Comparison of ENCODE assay signal across 9 mouse cellular contexts in the genomic region with DNA sequence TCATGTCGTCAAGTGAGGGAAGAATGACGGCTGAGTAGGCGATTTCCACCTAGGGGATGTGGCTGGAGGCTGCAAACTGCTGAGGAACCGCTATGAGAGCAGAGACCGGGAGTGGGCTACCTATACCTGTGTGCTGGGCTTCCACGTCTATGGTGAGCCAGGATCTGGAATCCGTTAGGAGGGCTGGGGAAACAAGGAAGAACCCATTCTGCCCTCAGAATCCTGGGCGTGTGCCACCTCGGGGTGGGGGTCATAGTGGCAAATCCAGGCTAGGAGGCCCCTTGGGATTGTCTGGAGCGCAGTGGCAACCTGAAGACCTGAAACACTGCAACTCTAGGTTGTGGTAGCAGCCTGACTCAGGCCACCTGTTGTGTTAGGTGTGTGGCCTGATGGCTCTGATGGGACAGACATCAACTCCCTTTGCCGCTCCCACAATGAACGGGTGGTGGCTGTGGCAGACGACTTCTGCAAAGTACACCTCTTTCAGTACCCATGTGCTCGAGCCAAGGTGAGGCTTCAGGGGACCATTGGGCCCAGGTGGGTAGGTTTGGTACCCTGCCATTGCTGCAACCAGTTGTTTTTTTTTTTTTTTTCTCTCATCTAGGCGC. TPM values are rescaled to one million over a fixed set of nuclear protein-coding genes. Genes with fewer than 3 reads are reported as not detected.
DNase-seq lines count a peak whose midpoint lies in the region; ATAC-seq and TF ChIP-seq lines count a peak whose summit lies in the region.
"Had no signal": no experiment of that assay in that cellular context is flagged by ENCODE, and none has a peak within 500 bp of the region (broad histone marks: within the 10 kb centered on the region; RNA-seq: fewer than 3 reads in every experiment).

No protein-coding gene starts in this region.

- WGBS in kidney, embryonic 15.5 days, result 75% methylated on average over 15 of the region's 15 CpGs
- 73% methylated on average over 15 of the region's 15 CpGs for WGBS in embryonic facial prominence, embryonic 13.5 days
- 81% methylated on average over 15 of the region's 15 CpGs for WGBS in hindbrain, postnatal 0 days

- DNase-seq in kidney, adult 11 months, result no peak
- DNase-seq in hindbrain, postnatal 0 days (ENCODE audit: low spot score), result no peak
- DNase-seq in left cerebral cortex, adult 11 months (ENCODE audit: low spot score), result no peak
- no peak for DNase-seq in thymus, postnatal 25 days
- DNase-seq in frontal cortex, postnatal 36 days (ENCODE audit: low spot score in 2 of 2), result no peak
- DNase-seq: kidney, adult 8-10 months had no signal

- peak overlapping the region; percentile 99 for H3K27ac ChIP-seq in kidney, embryonic 15.5 days
- peak overlapping the region; percentile 99 for H3K27ac ChIP-seq in embryonic facial prominence, embryonic 13.5 days
- H3K27ac ChIP-seq in hindbrain, postnatal 0 days, result no peak overlapping the region

- H3K36me3 ChIP-seq in kidney, embryonic 15.5 days, result peaks cover 63% of the 10 kb centered on the region
- H3K36me3 ChIP-seq in embryonic facial prominence, embryonic 13.5 days, result peaks cover 59% of the 10 kb centered on the region
- peaks cover 8% of the 10 kb centered on the region; the same call in 1 of the 2 replicates for H3K36me3 ChIP-seq in hindbrain, postnatal 0 days (ENCODE audit: insufficient read depth, low read length)
- H3K36me3 ChIP-seq in myocyte (ENCODE audit: control insufficient read depth, insufficient read depth), result peaks cover 9% of the 10 kb centered on the region

- H3K9me3 ChIP-seq in kidney, embryonic 15.5 days (replicated peaks), result no peaks in the 10 kb centered on the region
- no peaks in the 10 kb centered on the region for H3K9me3 ChIP-seq in embryonic facial prominence, embryonic 13.5 days
- no peaks in the 10 kb centered on the region for H3K9me3 ChIP-seq in hindbrain, postnatal 0 days (ENCODE audit: low read length)

- peak overlapping the region; percentile 72 for H3K4me2 ChIP-seq in kidney, embryonic 15.5 days
- peak overlapping the region; percentile 59 for H3K4me2 ChIP-seq in embryonic facial prominence, embryonic 13.5 days
- H3K4me2 ChIP-seq in hindbrain, postnatal 0 days (ENCODE audit: low read depth, low read length), result peak overlapping the region; percentile 60; the same call in 1 of the 2 replicates
- H3K4me2 ChIP-seq in myocyte (ENCODE audit: low read depth), result peak overlapping the region; percentile 97

- peak overlapping the region; percentile 63 for H3K4me3 ChIP-seq in kidney, embryonic 15.5 days (replicated peaks)
- peak overlapping the region; percentile 97 for H3K4me3 ChIP-seq in embryonic facial prominence, embryonic 13.5 days
- no peak overlapping the region for H3K4me3 ChIP-seq in hindbrain, postnatal 0 days (ENCODE audit: low read length)
- peak overlapping the region; percentile 94 for H3K4me3 ChIP-seq in myocyte

- H3K4me1 ChIP-seq in kidney, embryonic 15.5 days, result peaks cover 44% of the 10 kb centered on the region
- peaks cover 42% of the 10 kb centered on the region for H3K4me1 ChIP-seq in embryonic facial prominence, embryonic 13.5 days
- 0 out of 2 replicates have a peak, but pooled peaks cover 11% of the 10 kb centered on the region for H3K4me1 ChIP-seq in hindbrain, postnatal 0 days (ENCODE audit: insufficient read depth, low read length)

- H3K79me2 ChIP-seq in myocyte (ENCODE audit: control insufficient read depth, insufficient read depth), result peaks cover 28% of the 10 kb centered on the region

- H3K9ac ChIP-seq in kidney, embryonic 15.5 days, result peak overlapping the region; percentile 96
- H3K9ac ChIP-seq in embryonic facial prominence, embryonic 13.5 days, result peak overlapping the region; percentile 99
- no peak overlapping the region; the same call in 1 of the 2 replicates for H3K9ac ChIP-seq in hindbrain, postnatal 0 days (replicated peaks; ENCODE audit: low read length)

- no peak for ATAC-seq in kidney, embryonic 15.5 days (replicated peaks; ENCODE audit: low FRiP score)
- no peak for ATAC-seq in embryonic facial prominence, embryonic 13.5 days (ENCODE audit: insufficient number of reproducible peaks, insufficient read depth, low FRiP score, low TSS enrichment, low read depth)
- ATAC-seq in hindbrain, postnatal 0 days, result no peak

- H3ac ChIP-seq in myocyte (ENCODE audit: control insufficient read depth, insufficient read length), result peak overlapping the region; percentile 97

- H3K27me3 ChIP-seq in kidney, embryonic 15.5 days, result no peaks in the 10 kb centered on the region
- no peaks in the 10 kb centered on the region for H3K27me3 ChIP-seq in embryonic facial prominence, embryonic 13.5 days
- H3K27me3 ChIP-seq in hindbrain, postnatal 0 days (ENCODE audit: insufficient read depth, low read length), result no peaks in the 10 kb centered on the region
- no peaks in the 10 kb centered on the region for H3K27me3 ChIP-seq in myocyte (ENCODE audit: control insufficient read depth, insufficient read depth, insufficient read length)

- no peak for TF ChIP-seq CTCF in hindbrain, postnatal 0 days (IDR thresholded peaks at IDR 0.05; ENCODE audit: low read depth)

- no peak for TF ChIP-seq POLR2A in myocyte (IDR thresholded peaks at IDR 0.05; ENCODE audit: insufficient read length, low read depth)

TF ChIP-seq in myocyte, 11 proteins besides CTCF, POLR2A, EP300 and RAD21:
- TF ChIP-seq TCF3 (IDR thresholded peaks at IDR 0.05; ENCODE audit: insufficient read length, low read depth), result no peak

RNA-seq across cellular contexts. Expression of gene Mta2, which starts 1.0 kb away (rescaled TPM):
- 166 and 168 TPM in 2 replicates for polyA plus RNA-seq in kidney, embryonic 15.5 days (2015; fragmentation: Nextera tagmentation; extraction: Ambion mirVana)
- 187 and 189 TPM in 2 replicates for polyA plus RNA-seq in embryonic facial prominence, embryonic 13.5 days (2015; fragmentation: Nextera tagmentation; extraction: Ambion mirVana)
- total RNA-seq in hindbrain, postnatal 0 days (2014; rRNA removed), result 65.1 and 71.4 TPM in 2 replicates
- polyA plus RNA-seq in hindbrain, postnatal 0 days (2015; fragmentation: Nextera tagmentation; extraction: Ambion mirVana), result 75.2 and 78.8 TPM in 2 replicates
- 81.5 TPM for polyA plus RNA-seq in myocyte (2012; fragmentation: generic; extraction: Trizol)

RNA-seq across cellular contexts. Expression of gene Eml3, which starts 11.3 kb away (rescaled TPM):
- 28.7 and 33.5 TPM in 2 replicates for polyA plus RNA-seq in kidney, embryonic 15.5 days (2015; fragmentation: Nextera tagmentation; extraction: Ambion mirVana)
- 32.3 and 32.8 TPM in 2 replicates for polyA plus RNA-seq in embryonic facial prominence, embryonic 13.5 days (2015; fragmentation: Nextera tagmentation; extraction: Ambion mirVana)
- total RNA-seq in hindbrain, postnatal 0 days (2014; rRNA removed), result 8.3 and 8.6 TPM in 2 replicates
- polyA plus RNA-seq in hindbrain, postnatal 0 days (2015; fragmentation: Nextera tagmentation; extraction: Ambion mirVana), result 11.0 and 11.8 TPM in 2 replicates
- 14.7 TPM for polyA plus RNA-seq in myocyte (2012; fragmentation: generic; extraction: Trizol)

RNA-seq across cellular contexts. Expression of gene Rom1, which starts 11.5 kb away (rescaled TPM):
- 3.9 and 4.9 TPM in 2 replicates for polyA plus RNA-seq in kidney, embryonic 15.5 days (2015; fragmentation: Nextera tagmentation; extraction: Ambion mirVana)
- 2.7 and 3.3 TPM in 2 replicates for polyA plus RNA-seq in embryonic facial prominence, embryonic 13.5 days (2015; fragmentation: Nextera tagmentation; extraction: Ambion mirVana)
- total RNA-seq in hindbrain, postnatal 0 days (2014; rRNA removed), result 5.7 and 6.0 TPM in 2 replicates
- 3.5 and 4.0 TPM in 2 replicates for polyA plus RNA-seq in hindbrain, postnatal 0 days (2015; fragmentation: Nextera tagmentation; extraction: Ambion mirVana)
- polyA plus RNA-seq in myocyte (2012; fragmentation: generic; extraction: Trizol), result 6.0 TPM

RNA-seq across cellular contexts. Expression of gene Tut1, which starts 13.0 kb away (rescaled TPM):
- polyA plus RNA-seq in kidney, embryonic 15.5 days (2015; fragmentation: Nextera tagmentation; extraction: Ambion mirVana), result 32.9 and 33.5 TPM in 2 replicates
- polyA plus RNA-seq in embryonic facial prominence, embryonic 13.5 days (2015; fragmentation: Nextera tagmentation; extraction: Ambion mirVana), result 33.6 and 34.5 TPM in 2 replicates
- 20.8 and 23.4 TPM in 2 replicates for total RNA-seq in hindbrain, postnatal 0 days (2014; rRNA removed)
- polyA plus RNA-seq in hindbrain, postnatal 0 days (2015; fragmentation: Nextera tagmentation; extraction: Ambion mirVana), result 16.0 and 16.2 TPM in 2 replicates
- 24.9 TPM for polyA plus RNA-seq in myocyte (2012; fragmentation: generic; extraction: Trizol)

RNA-seq across cellular contexts. Expression of gene B3gat3, which starts 20.5 kb away (rescaled TPM):
- 51.2 and 51.8 TPM in 2 replicates for polyA plus RNA-seq in kidney, embryonic 15.5 days (2015; fragmentation: Nextera tagmentation; extraction: Ambion mirVana)
- polyA plus RNA-seq in embryonic facial prominence, embryonic 13.5 days (2015; fragmentation: Nextera tagmentation; extraction: Ambion mirVana), result 44.7 and 54.6 TPM in 2 replicates
- total RNA-seq in hindbrain, postnatal 0 days (2014; rRNA removed), result 88.7 and 97.5 TPM in 2 replicates
- polyA plus RNA-seq in hindbrain, postnatal 0 days (2015; fragmentation: Nextera tagmentation; extraction: Ambion mirVana), result 80.9 and 92.3 TPM in 2 replicates
- 66.3 TPM for polyA plus RNA-seq in myocyte (2012; fragmentation: generic; extraction: Trizol)
